Mouse (Mus musculus) spleen, postnatal 36 days (tissue): ENCODE measurements around the gene 1700028J19Rik.

Experiments used
- DNase-seq, 2 experiments: peaks; one replicate each; pipeline ENCODE4 v3.0.0; 2022; ENCODE audit warnings: low spot score in 2 of 2, mixed read lengths in 1 of 2

Gene 1700028J19Rik

DNA sequence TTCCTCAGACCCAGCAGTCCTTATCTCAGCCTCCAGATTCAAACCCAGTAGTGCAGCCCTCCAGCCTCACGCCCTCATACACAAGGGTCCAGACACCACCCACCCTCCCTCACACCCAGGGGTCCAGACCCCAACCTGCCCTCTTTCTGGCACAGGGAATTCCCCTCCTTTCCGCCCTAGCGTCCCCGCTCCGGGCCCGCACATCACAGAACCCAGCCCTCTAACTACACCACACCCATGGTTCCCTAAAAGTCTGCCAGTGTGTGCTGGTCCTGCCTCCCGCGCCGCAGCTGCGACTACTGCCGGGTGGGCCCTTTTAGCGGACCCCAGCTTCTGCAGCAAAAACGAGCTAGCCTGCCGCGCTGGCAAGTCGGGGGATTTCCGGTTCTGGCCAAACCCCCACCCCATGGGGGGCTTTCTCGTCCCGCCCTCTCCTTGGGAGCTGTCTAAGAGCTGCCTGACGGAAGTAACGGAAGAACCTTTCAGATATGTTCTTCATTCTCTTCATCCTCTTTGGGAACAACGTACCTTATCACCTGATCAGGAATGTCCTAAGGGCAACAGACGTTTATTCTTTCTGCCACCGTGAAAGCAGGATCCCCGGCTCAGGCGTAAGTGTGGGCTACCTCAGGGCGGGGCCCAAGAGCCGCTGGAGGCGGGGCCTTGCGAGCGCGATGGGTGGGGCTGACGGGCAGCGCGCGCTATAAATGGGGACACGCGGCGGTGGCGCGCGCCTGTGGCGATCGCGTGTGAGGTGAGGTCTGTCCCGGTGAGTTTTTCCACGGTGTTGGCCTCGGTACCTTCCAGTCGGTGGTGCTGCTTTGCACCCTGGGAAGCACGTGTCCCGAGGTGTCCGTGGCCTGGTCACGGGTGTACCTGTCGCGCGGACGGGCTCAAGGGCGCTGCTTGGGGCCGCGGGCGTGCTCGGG is at the start of gene 1700028J19Rik, which contains the start of gene 2410002F23Rik:
Gene 1700028J19Rik (minus strand): TSS at position 641 of the 929 bp plus-strand sequence.
Gene 2410002F23Rik (plus strand): TSS at position 668 of the 929 bp plus-strand sequence.
- peak; percentile 85 to 89 for DNase-seq

DNA sequence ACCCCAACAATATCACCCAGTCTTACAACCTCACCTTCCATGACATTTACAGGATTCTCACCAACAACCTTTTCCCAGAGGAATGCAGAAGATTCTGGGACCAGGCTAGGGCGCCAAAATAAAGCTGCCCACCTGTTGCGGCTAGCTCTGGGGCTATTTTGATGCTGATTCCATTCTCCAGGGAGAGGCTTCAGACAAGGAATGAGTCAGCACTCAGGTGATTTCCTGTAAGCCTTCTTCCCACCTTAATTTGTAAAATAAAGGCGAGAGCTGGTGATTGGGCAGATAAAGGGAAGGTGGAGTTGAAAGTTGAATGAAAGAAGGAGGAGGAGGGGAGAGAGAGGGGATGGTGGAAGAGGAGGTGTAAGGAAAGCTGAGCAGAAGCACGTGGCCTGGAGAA is 44.9 kb upstream of the 1700028J19Rik start:
- no peak for DNase-seq

DNA sequence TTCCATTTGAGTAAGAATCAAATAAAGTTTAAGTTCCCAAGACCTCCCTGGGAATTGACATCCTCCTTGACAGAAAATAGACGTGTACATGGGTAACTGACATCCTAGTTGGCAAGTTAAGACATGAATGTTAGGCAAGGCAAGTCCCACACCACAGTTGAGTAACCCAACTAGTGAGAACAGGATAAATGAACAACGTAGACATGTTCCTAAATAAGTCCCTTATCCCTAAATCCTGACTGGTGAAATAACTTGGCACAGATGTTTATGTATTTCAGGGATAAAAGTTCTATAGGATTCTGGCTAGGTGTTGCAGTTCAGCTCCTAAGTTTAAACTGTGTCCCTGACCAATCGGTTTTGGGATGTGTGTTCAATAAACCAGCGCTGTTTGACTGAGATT is 44.5 kb upstream of the 1700028J19Rik start:
- no peak for DNase-seq

DNA sequence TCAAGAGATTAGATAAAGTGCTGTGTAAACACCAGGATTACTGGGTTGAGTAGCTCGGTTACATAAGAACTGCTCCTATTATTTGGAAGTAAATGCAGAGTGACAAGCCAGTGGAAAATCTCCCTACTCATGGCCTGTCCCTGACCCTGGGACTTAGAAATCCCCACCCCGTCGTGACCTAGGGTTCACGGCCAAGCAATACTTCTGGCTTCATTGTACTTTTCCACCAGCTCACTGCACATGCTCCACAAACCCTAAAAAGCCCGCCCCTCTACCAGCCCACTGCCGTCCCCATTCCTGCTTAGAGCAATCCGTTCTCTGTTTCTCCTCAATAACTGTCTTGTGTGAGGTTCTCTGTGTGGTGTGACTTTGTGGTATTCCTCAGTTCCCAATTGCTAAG is 41.3 kb upstream of the 1700028J19Rik start:
- no peak for DNase-seq

DNA sequence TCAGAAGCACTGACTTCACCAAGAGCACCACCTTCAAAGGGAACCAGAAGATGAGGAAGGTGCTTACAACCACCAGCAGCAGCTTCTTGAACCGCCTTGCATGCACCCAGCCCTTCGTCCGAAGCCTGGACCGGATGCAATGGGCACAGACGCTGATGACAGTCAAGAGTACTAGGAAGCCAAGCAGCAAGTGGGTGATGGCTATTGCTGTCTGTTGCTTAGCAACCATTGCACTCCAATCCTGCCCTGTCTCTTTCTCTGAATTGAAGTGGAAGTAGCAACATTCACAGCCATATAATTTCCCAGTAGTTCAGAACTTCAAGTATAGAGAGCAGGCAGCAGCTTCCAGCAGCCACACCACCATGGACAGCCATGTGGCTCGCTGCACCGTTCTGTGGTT is 35.1 kb upstream of the 1700028J19Rik start:
- DNase-seq, result no peak

DNA sequence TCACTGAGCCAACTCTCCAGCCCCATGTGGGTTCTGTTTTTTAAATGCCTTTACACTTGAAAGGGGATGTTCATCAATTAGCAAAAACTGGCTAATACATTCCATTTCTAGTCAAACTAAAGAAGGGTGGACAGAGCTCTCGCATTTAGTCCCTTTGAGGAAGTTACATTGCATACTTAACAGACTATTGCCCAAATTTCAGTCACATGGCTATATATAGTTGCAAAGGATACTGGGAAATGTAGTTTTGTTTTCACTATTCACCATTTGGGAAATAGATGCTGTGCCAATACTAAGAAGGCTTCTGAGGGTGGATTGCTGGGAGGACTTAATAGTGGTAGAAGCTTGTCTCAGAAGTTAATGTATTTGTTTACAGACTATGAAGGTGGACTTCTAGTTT is 34.5 kb upstream of the 1700028J19Rik start:
- no peak for DNase-seq

DNA sequence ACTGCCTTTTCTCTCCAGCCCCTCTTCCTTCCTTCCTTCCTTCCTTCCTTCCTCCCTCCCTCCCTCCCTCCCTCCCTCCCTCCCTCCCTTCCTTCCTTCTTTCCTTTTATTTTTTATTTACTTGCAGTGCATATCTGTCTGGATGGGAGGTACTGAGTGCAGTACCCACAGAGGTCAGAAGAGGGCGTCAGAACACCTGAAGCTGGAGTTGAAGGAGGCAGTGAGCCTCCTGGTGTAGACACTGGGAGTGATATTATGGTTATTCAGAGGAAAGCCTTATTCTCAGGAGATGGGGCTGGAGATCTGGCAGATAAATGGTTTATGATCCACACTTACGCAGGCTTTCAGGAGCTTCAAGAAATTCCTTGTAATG is 30.7 kb upstream of the 1700028J19Rik start:
- DNase-seq, result peak; percentile 27 to 35

DNA sequence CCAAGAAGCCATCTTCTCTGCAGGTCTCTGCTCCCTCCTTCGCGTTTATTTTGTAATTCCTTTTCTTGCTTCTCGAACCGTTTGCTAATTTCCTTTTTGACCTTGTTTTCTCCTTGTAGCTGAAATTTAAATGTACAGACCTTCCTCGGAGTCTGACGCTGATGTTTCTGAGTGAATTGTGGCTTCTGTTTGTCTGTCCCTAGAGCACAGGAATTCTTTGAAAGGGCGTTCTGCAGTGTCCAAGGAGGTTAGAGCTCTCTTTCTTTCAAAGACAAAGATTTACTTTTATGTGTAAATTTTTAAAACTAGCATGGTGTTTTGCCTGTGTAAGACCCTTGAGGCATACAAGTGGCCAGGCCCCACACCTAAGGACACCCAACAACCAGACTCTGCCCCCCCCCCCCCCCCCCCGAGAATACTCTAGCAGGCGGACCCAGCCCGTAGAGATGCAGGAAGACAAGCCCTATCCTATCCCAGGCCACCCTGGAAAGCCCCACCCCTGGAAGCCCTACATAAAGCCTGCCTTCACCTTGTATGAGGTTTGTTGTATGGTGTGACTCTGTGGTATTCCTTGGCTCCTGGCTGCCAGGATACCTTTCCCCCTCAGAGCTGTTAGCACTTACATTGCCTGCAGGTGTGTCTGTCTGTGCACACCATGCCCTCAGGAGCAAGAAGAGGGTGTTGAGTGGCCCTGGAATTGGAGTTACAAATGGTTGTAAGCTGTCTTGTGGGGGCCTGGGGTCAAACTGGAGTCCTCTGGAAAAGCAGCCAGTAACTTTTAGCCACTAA is 30.2 kb upstream of the 1700028J19Rik start:
- no peak for DNase-seq

DNA sequence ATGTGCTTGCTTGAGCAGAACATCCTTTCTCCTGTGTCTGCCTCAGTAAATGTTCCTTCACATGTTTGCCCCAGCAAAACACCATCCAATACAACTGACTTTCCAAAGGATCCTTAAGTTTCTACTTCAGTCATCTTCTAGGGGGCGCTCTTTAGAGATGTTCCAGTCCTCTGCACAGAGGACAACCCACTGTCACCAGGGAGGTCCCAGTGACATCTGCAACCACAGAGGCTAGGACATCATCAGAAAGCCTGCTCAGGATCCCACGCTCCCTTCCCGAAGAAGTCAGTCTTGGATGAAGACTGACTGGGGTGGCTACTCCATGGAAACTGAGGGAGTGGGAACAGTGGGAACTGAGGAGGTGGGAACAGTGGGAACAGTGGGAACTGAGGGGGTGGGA is 29.1 kb upstream of the 1700028J19Rik start:
- DNase-seq, result no peak

DNA sequence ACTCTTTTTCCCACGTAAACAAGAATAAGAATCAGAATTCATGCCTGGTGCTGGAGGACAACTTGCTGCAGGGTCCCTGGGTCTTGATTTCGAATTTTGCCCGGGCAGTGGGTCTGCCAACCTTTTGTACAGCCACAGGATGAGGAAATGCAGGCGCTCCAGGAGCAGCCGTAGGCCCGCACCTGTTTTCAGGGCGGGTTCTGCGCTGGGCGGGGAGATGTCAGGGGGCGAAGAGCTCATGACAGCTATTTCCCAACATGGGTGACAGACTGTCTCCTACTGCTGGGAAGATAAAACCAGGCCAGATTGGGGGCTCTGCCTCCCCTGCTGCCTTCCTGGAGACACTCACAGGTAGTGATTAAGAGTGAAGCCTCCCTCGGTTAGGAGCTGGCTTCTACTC is 27.6 kb upstream of the 1700028J19Rik start:
- no peak for DNase-seq

DNA sequence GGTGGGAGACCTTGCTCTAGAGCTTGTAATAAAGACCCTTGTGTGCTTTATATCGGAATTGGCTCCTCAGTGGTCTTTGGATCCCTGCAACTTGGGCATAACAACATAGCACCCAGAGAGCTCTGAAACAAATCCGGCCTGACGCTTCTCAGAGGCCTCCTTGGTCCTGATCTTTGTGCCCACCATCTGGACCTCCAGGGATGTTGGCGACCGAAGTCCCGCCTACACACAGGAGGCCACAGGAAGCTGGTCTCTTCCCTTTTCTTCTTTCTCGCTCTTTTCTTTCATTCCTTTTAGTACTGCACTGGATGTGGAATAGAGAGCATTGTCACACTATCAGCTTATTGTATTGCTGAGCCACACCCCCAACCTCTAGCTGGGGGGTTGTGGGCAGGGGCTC is 27.0 kb upstream of the 1700028J19Rik start:
- no peak for DNase-seq

DNA sequence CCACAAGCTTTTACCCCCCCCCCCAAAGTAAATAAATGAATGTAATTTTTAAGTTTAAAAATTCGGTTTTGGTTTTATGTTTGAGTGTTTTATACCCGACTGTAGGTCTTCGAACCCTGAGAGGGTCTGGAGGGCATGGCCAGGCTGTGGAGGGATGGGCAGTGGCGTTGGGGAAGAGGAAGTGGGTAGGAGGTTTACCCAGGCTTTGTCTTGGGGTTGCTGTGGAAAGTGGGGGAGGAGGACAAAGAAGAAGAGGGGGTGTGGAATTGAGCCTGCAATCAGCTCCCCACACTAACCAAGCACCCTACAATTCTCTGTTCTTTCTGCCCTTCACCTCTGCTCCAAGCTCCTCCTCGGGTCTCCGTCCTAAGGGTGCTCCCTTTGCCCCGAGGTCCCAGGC is 26.1 kb upstream of the 1700028J19Rik start:
- no peak for DNase-seq

DNA sequence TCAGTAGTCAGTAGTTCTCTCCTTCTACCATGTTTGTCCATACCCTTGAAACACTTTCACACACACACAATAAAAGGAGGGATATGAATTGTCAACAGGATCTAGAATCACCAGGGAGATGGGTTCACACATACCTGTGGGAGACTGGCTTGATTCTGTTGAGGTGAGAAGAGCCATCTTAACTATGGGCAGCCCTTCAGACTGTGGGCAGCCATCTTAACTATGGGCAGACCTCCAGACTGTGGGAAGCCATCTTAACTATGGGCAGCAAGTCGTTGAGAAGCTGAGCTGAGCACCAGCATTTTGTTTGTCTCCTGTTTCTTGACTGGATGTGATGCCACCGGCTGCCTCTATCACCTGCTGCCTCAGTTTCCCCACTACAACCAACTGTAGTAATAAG is 24.8 kb upstream of the 1700028J19Rik start:
- DNase-seq, result no peak

DNA sequence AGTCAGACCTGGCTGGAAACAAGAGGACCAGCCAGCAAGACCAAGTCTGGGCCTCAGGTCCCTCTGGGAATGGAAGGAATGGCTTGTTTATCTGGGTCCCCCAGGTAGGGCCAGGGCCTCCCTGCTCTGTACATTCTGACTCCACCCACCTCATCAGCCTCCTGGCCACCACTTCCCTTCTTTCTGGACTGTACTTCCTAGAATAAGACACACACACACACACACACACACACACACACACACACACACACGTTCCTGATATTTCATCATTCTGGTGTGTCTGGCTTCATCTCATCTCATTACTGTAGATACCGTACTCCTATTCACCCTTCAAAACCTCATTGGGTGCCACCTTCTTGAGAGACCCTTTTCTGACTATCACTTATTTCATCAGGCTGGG is 22.9 kb upstream of the 1700028J19Rik start:
- no peak for DNase-seq

DNA sequence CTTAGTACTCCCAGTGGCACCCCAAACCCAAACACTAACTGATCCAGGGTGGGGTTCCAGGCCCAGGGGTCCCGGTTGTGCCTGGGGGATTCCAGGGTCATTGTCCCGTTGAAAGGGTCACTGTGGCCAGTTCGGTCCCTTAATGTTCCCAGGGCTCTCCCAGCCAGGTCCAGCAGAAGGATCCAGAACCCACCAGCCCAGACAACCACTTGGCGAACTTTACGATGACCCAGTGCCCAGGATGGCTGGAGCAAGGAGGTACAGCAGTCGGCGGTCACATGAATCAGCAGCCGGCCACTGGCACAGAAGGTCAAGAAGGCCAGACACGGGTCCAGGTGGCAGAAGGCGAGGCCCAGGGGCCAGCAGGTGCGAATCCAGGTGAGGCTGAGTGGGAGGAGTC is 21.6 kb upstream of the 1700028J19Rik start:
- DNase-seq, result no peak

DNA sequence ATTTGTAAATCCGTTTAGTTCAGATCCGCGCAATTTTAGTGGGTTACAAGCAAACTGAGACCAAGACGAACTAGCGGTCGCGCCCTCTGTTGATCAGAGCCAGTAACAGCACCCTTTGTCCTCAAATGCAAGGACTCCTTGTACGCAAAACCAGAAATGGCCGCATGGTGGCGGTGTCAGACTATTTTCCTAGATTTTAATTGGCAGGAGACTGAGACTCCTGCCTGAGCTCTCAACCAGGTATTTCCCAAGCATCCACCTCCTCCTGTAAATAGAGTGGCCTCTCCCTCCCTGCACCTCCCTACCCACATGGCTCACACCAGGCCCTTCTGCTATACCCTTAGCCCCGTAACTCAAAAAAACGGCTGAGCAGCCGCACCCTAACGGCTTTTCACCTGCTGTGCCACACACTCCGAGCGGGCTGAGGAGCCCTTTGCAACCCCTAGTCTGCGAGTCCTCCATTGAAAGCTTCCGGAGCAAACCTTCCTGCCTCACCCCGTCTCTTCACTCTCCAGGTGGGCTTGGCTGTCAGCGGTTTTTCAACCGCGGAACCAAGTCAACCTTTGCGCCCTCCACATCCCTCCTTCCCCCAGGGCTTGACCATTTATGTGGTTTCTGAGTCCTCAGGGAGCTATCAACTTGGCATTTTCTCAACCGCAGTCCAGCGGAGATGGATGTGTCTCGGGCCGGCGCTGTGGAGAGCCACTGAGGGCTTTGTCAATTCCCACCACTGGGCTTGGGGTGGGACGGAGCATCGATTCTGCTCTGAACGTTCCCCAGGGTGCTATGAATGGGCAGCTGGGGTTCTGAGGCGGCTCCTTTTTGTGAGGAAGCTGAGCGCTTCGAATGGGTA is 16.5 kb upstream of the 1700028J19Rik start:
- peak; percentile 84 to 90 for DNase-seq

DNA sequence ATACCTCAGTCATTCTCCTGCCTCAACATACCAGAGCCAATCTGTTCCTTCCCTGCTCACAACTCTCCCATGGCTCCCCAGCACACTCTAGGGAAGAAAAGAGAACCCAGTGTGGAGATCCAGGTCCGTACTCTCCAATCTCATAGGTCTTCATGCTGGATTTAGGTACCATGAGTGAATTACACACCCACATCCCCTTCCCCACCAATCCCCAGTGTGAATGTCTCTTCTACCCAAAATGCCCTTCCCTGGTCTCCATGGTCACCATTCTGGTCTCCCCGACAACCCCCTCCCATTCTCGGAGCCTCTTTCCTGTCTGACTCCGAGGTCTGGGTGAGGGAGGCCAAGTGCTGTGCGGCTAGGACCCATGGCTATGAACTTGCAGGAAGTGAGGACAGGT is 14.7 kb upstream of the 1700028J19Rik start, which contains the start of gene Gm15517:
Gene Gm15517 (plus strand): TSS at position 301 of the 400 bp plus-strand sequence.
- DNase-seq, result no peak

DNA sequence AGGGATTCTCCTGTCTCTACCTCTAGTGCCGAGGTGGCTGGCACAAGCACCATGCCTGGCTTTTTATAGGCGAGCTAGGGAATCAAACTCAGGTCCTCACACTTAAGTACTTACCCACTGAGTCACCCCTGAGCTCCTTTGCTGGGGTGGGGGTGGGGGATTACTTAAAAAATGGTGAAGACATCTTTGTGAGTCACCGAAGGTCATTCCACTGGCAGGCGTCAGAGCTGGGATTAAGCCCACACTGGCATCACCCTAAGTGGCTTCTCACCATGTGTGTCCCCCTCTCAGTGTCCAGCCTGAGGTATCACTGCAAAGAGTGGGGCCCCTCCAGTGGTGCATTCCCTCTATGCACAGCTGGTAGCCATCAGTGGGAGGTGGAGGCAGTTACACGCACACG is 13.9 kb upstream of the 1700028J19Rik start:
- DNase-seq, result no peak

DNA sequence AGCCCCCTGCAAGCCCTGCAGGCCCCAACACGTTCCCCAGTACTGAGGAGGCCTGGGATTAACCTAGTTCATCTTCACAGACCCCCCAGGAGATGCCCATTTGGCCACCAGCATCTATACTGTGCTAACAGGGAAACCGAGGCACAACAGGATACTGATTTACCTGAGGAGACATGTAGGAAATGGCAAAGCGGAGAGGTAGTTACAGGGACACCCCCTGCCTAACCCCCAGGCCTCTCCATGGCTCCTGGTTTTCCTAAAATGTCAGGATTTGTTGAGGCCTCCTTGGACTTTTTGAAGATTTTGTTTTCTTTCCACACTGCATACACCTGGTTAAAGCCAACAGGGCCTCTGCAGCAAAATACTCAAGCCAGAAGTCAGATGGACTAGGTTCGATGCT is 10.8 kb upstream of the 1700028J19Rik start, which contains the start of gene Acp4:
Gene Acp4 (minus strand): TSS at position 101 of the 400 bp plus-strand sequence.
- no peak for DNase-seq

DNA sequence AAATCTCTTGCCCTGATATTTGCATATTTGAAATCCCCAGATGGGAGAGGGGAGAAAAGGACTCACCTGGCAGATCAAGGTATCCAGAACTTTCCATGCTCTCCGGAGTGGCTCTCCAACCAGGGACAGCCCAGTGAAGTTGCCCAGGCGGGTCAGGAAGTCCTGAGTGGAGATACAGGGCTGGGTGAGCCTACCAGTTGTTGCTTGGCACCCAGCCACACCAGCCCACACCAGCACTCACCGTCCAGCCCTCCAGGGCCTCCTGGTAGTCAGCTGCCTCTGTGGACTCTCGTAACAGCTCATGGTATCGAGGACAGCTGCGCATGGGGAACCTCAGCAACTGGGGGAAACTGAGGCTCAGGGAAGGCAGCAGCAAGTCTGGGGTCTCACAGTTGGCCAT is 8.4 kb upstream of the 1700028J19Rik start:
- DNase-seq, result no peak

DNA sequence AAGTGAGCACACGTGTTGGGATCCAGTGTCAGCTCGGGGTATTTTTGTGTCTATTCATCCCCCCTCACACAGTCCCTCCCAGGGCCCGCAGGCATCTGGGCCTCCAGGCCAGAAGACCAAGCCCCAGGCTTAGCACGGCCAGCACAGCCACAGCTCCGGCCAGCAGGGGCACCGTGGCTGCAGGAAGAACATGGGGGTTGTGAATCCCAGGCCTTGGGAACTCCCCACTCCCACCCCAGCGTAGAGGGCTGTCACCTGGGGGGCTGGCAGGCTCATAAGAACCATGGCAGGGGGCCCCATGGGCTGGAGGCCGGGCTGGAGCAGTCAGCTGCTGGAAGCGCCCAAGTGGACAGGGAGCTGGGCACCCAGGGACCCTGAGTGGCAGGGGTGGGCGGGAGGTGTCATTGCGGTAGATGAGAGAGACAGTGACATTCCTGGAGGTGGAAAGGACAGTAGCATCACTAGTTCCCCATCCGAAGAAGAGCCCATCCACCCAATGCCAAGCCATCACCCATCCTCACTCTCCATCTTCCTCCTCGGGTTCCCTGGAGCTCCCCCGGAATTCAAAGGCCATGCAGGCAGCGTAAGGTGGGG is 6.6 kb upstream of the 1700028J19Rik start:
- DNase-seq, result no peak
